Mouse (Mus musculus) neutrophil, adult 59 days (primary cell): Measurements from ENCODE around the gene Cks1b. TPM values are rescaled to one million over a fixed set of nuclear protein-coding genes. Genes with fewer than 3 reads are reported as not detected.

ENCODE experiments used
- total RNA-seq, 2 experiments: library from RNA; stranded (reverse); gene quantifications; 1 replicate in 1 of 2; 2 replicates in 1 of 2; pipeline ENCODE4 v1.2.4; 2023

The Cks1b gene
- total RNA-seq: 10 to 100 TPM; 42.6 to 51.9 TPM

DNA sequence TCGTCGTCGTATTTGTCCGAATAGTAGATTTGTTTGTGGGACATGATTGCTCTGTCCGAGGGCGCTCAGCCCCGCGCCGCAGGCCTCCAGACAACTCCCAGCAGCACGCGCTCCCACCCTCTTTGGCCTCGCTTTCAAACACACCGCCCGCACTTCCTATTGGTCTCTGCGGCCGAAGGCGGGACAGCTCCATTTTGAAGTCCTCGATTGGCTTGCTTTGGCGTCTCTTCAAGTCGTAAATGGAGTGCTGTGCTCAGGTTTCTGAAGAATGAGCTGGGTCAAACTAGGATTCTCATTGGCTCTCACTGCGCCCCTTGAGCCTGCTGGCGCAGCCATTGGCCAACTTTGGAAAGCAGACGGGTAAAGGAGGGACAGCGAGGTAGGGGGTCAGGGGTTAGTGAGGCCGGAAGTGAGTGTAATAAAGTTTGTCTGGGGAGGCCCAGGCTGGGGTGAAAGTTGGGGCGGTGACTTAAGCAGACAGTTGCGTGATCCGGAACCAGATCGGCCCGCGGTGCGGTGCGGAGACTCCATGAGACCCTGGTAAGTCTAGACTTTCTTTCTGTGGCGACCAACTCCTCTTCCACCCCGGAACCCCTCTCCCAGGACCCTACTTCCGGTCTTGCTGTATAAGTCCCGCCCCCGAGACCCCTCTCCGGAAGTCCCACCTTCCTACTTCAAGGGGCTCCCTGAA, at the start of gene Cks1b, which contains the start of gene Shc1:
Cks1b (minus strand) TSS at position 214 of the 691 bp plus-strand sequence.
Shc1 (plus strand) TSS at position 274 of the 691 bp plus-strand sequence.

DNA sequence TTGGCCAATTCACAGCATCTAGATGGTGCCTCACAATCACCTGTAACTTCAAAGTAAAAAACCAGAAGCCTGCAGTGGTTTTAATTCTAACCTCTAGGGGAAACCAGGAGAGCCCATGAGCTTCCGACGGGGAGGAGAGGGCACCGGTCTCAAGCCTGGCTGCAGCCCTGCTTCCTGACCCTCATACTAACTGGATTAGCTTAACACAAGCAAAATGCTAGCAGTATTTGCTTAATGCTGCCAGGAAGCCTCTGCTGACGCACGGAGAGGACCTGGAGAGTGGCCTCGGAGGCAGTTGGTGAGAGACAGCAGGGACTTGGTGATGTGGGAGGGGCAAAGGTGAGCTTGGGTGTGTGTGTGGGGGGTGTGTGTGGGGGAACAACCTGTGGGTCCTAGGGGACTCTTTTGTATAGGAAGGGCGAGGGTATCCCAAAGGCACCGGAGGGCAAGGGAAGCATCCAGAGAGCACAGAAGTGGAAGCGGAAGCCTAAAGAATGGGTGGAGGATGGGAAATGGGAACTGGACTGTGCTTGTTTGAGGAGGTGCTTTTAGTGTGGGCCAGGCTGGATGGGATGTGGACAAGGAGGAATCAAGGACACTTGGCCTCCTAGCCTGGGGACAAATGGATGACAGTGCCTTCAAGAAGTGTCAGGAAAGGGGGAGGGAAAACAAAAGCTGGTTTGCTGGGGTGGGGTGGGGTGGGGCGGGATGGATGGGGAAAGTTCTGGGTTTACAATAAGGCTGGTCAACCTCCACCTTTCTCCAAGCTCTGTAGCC, 36.4 kb upstream of the Cks1b start, which contains the start of gene Pmvk:
Pmvk (plus strand) TSS at position 141 of the 777 bp plus-strand sequence.

DNA sequence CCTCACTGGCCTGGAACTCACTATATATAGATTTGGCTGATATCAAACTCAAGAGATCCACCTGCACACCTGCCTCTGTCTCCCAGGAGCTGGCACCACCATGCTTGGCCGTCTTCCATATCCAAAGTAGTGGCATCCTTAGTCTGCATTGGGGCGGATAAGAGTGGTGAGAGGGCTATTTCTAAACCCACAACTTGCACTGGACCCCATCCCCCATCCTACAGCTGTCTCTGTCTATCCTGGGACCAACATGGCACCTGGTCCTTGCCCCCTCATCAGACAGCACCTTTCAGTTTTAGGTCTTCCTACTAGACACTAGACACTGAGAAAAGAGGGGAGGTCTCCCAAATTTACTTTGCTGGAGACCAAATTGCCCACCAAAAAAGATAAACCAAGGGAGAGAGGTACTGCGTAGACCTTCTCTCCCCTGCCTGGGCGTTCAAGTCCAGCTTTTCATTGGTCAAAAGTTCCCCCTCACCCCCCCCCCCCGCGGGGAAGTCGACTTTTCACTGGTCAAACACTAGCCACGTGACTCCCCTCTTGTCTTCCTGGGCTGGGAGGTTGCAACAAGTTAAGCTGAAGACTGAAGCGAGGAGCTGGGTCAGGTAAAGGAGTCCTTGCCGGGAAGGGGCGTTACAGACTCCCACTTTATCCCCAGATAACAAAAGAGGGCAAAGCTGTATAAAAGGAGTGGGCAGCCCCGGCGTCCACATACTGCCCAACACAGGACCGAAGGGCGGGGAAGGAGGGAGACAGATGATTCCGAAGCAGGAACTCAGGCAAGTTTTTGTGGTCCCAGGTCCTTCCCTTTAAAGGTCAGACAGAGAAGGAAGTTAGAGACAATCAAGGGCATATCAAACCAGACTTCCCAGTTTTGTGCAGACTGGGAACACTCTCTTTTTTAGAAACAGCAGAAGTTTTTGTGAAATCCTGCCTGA, 18.3 kb upstream of the Cks1b start, which contains the start of gene Pbxip1:
Pbxip1 (plus strand) TSS at position 531 of the 938 bp plus-strand sequence.

DNA sequence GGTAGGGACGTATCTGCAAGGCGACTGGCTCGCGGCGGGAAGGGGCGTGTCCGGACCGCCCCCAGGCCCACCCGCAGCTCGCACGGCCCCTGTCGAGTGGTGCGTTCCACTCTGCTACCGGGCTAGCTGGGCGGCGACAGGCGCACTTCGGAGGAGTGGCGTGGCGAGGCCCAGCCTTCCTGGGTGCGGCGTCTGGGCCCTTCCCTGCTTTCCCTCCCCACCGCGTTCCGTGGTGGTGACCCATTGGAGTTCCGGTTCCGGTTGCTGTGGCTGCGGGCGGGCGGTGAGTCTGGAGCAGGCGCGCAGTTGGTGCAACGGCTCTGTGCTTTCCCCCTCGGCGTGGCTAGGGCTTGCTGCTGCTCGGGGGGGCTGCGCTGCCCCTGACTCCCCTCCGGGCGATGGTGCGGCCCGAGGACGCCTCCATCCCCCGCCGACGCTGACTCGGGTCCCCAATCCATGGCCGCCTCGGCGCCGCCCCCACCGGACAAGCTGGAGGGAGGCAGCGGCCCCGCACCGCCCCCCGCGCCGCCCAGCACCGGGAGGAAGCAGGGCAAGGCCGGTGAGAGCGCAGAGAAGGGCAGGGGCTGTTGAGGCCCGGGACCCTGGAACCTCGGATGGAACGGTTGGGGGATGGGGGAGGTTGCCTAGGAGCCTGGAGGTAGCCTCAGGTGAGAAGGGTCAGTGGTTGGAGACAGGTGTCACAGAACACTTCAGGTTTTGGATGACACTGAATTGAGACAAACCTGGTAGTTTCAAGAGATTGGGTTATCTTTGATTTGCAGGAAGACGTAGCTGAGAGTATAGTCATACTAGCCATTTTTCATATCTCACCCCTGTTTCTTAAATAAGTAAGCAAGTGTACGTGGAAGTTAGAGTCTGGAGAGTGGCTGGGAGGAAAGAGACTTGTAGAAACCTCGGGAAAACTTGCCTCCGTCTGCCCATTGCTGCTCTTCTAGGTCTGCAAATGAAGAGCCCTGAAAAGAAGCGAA, 12.3 kb upstream of the Cks1b start, which contains the start of gene Pygo2:
Pygo2 (plus strand) TSS at position 44 of the 989 bp plus-strand sequence.

DNA sequence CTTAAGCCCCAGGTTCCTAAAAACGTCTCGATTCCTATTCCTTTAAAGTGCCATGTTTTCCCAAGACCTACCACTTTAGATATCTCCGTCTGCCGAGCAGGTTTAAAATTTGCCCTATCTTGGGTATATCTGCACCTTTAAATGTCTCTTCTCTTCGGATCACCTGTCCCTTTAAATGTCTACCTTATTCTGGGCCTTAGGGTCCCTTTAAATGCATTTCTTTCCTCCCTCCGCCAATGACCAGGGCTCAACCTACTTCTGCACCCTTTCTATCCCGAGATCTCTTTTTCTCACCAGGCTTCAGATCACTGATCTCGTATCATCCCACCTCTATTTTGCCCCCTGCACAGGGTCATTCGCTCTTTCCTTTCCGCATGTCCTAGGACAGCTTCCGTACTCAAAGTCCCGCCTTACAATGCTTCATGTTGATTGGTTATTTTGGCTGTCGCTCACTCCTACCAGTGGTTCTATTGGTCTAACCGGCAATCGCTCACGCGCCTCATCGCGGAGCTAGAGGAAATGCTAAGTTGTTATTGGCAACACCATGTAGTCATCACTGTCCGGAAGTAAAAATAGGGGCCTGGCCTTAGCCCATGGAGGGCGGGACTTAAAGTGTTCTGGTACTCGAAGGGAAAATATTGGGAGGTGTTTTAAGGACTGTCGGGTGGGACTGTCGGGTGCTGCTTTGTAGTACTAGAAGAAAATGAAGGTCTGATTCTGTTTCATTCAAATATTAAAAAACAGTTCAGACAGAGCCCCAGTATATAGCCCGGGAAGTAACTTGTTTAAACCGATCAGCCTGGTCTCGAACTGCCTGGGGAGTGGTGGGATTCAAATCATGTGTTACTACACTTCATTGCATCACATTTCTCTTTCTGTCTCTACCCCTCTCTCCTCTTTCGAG, 6.4 kb downstream of the Cks1b start, which contains the start of gene Flad1:
Flad1 (minus strand) TSS at position 381 of the 904 bp plus-strand sequence.

DNA sequence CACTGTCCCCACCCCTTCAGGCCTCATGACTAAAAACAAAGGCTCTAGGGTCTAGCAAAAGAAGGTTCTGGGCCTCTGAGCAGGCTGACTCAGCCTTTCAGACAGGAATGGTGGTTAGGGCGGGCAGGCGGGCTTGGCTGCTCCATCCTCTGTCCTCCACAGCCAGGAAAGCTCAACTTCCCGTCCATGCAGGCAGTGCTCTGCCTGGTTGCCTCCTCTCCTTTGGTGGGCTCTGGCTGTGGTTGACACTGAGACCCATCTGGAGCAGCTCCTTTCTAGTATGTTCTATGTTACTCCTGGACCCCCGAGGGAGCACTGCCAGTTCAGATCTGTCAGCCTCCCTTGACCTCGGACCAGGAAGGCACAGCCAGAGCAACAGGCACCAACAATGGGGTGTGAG, 15.5 kb downstream of the Cks1b start, which contains the start of gene Lenep:
Lenep (minus strand) TSS at position 101 of the 400 bp plus-strand sequence.

DNA sequence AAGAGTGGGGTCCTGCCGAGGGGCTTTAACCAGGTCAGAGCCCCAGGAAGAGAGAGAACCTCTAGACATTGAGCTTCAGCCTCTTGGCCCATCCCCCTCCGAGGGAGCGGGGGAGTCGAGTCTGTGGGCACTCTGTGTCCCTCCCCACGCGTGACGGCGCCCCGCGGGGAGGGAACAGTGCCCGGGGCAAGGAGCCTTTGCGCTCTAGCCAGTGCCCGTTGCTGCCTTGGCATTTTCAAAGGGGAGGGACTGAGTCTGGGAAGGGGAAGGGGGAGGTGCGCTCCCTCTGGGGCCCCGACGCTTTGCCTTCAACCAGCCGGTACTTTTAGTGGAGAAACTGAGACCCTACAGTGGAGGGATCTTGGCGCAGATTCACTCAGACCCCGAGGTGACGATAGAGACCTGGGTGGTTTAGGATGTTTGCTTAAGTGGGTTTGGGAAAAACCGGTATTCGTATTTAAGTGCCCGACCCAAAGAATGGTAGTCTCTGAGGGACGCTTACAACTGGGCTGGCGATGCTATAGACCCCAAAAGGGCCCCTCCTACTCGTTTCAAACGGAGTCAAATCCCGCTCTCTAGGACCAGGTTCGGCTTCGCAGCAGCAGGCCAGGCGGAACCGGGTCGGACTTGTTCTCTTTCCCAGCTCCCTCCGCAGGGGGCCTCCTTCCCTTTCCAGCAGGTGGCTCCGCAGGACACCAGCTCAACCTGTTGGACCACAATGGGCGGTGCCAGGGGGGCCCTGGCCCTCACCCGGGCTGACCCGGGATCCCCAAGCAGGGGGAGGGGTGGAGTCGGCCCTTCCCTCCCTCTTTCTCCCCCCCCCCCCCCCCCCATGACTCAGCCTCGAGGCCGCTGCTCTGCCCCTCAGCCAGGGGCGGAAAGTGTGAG, 23.9 kb downstream of the Cks1b start, which contains the start of gene Zbtb7b:
Zbtb7b (minus strand) TSS at position 771 of the 888 bp plus-strand sequence.

Other genes with a start within 250 kb of the Cks1b start
- gene Scamp3, start 240.9 kb downstream of the Cks1b start, total RNA-seq: 10 to 100 TPM; 43.8 to 48.0 TPM
- 1 to 10 TPM; 6.2 to 8.9 TPM for gene Fam189b, start 235.2 kb downstream of the Cks1b start, total RNA-seq
- gene Gba, start 215.5 kb downstream of the Cks1b start, total RNA-seq: 10 to 100 TPM; 62.4 to 71.4 TPM
- gene Thbs3, start 203.2 kb downstream of the Cks1b start, total RNA-seq: 1 to 10 TPM in 1 of 2 experiments, under 1 TPM in 1; 0.38 to 1.1 TPM
- 10 to 100 TPM; 51.2 to 53.3 TPM for gene Mtx1, start 191.3 kb downstream of the Cks1b start, total RNA-seq
- gene Muc1, start 189.3 kb downstream of the Cks1b start, total RNA-seq: not detected
- gene Krtcap2, start 172.4 kb downstream of the Cks1b start, total RNA-seq: 10 to 100 TPM; 58.9 to 75.6 TPM
- under 1 TPM; 0.53 to 0.69 TPM for gene Trim46, start 172.1 kb downstream of the Cks1b start, total RNA-seq
- 10 to 100 TPM; 35.3 to 45.6 TPM for gene Dpm3, start 159.0 kb downstream of the Cks1b start, total RNA-seq
- gene Slc50a1, start 147.8 kb downstream of the Cks1b start, total RNA-seq: 10 to 100 TPM; 18.8 to 21.5 TPM
- not detected for gene Efna1, start 137.2 kb downstream of the Cks1b start, total RNA-seq
- gene Efna3, start 95.4 kb downstream of the Cks1b start, total RNA-seq: not detected
- not detected for gene Efna4, start 80.4 kb downstream of the Cks1b start, total RNA-seq
- gene Adam15, start 68.4 kb downstream of the Cks1b start, total RNA-seq: 100 to 1,000 TPM; 120 to 129 TPM
- gene Dcst2, start 56.4 kb downstream of the Cks1b start, total RNA-seq: not detected
- not detected for gene Dcst1, start 53.1 kb downstream of the Cks1b start, total RNA-seq
- gene Zbtb7b, start 23.6 kb downstream of the Cks1b start, total RNA-seq: 100 to 1,000 TPM; 134 to 142 TPM
- gene Lenep, start 15.6 kb downstream of the Cks1b start, total RNA-seq: under 1 TPM in 1 of 2 experiments, not detected in 1; 0.87 TPM
- gene Flad1, start 6.5 kb downstream of the Cks1b start, total RNA-seq: 10 to 100 TPM; 14.4 to 16.8 TPM
- 100 to 1,000 TPM; 104 to 111 TPM for gene Shc1, start 60 bp upstream of the Cks1b start, total RNA-seq
- 10 to 100 TPM; 37.1 to 39.3 TPM for gene Pygo2, start 11.8 kb upstream of the Cks1b start, total RNA-seq
- gene Pbxip1, start 18.3 kb upstream of the Cks1b start, total RNA-seq: 100 to 1,000 TPM; 149 to 151 TPM
- gene Pmvk, start 36.2 kb upstream of the Cks1b start, total RNA-seq: 1 to 10 TPM; 6.7 to 9.7 TPM
- gene Kcnn3, start 101.8 kb upstream of the Cks1b start, total RNA-seq: under 1 TPM; 0.07 to 0.09 TPM